Mouse (Mus musculus) MEL (cell line): ENCODE measurements around the gene Cops2. TPM values are rescaled to one million over a fixed set of nuclear protein-coding genes. Genes with fewer than 3 reads are reported as not detected.

Source experiments
- DNase-seq: peaks from one replicate; pipeline ENCODE4 v3.0.0; 2011; ENCODE audit warnings: low read depth, low spot score
- H3K27ac ChIP-seq: 2 replicates; pipeline ENCODE4 v1.5.1; 2012; ENCODE audit warnings: low read depth, mild to moderate bottlenecking, control low read depth, low read length, moderate library complexity; ENCODE audit not compliant: control insufficient read depth
- H3K27me3 ChIP-seq, 2 experiments: fragments of 150-350 bp in 1 of 2; sonication (generic) in 1 of 2; 2 replicates each; pipeline ENCODE4 v1.6.1; 2012; ENCODE audit warnings: low read length in 2 of 2, mild to moderate bottlenecking in 2 of 2, improper control_type of control experiment in 1 of 2, moderate library complexity in 1 of 2; ENCODE audit not compliant: insufficient read depth in 2 of 2, control insufficient read depth in 1 of 2
- H3K36me3 ChIP-seq, 2 experiments: 2 replicates each; pipeline ENCODE4 v1.6.1; 2012 to 2014; ENCODE audit warnings: low read length in 2 of 2, improper control_type of control experiment in 1 of 2, inconsistent platforms in 1 of 2, mild to moderate bottlenecking in 1 of 2; ENCODE audit not compliant: insufficient read depth in 2 of 2, control insufficient read depth in 1 of 2
- H3K4me1 ChIP-seq, 2 experiments: fragments of 150-350 bp in 1 of 2; sonication (generic) in 1 of 2; 2 replicates each; pipeline ENCODE4 v1.6.1; 2012; ENCODE audit warnings: low read length in 2 of 2, improper control_type of control experiment in 1 of 2, mild to moderate bottlenecking in 1 of 2; ENCODE audit not compliant: insufficient read depth in 2 of 2, control insufficient read depth in 1 of 2
- H3K4me3 ChIP-seq, 2 experiments: fragments of 150-350 bp in 1 of 2; sonication (generic) in 1 of 2; 2 replicates each; pipeline ENCODE4 v1.5.1; 2012; ENCODE audit warnings: low read depth in 2 of 2, low read length in 2 of 2, mild to moderate bottlenecking in 2 of 2, moderate library complexity in 2 of 2, control low read depth in 1 of 2, improper control_type of control experiment in 1 of 2; ENCODE audit not compliant: control insufficient read depth in 1 of 2, insufficient read depth in 1 of 2
- H3K79me2 ChIP-seq: 2 replicates; pipeline ENCODE4 v1.6.1; 2012; ENCODE audit warnings: mild to moderate bottlenecking, low read length, moderate library complexity; ENCODE audit not compliant: control insufficient read depth, poor library complexity, insufficient read depth
- H3K9ac ChIP-seq: 2 replicates; pipeline ENCODE4 v1.6.1; 2012; ENCODE audit warnings: low read depth, mild to moderate bottlenecking, control low read depth, low read length, moderate library complexity; ENCODE audit not compliant: control insufficient read depth, poor library complexity, severe bottlenecking
- H3K9me3 ChIP-seq: fragments of 150-350 bp; sonication (generic); replicated peaks from 2 replicates; pipeline ENCODE4 v1.6.1; 2012; ENCODE audit warnings: mild to moderate bottlenecking, low read length, improper control_type of control experiment, moderate library complexity; ENCODE audit not compliant: insufficient read depth
- BHLHE40 ChIP-seq: IDR thresholded peaks from 2 replicates; pipeline ENCODE4 v1.6.1; 2012; ENCODE audit warnings: low read depth, mild to moderate bottlenecking, inconsistent platforms, low read length, improper control_type of control experiment, borderline replicate concordance
- CHD1 ChIP-seq: IDR thresholded peaks from 2 replicates; pipeline ENCODE4 v1.6.1; 2012; ENCODE audit warnings: low read depth, mild to moderate bottlenecking, inconsistent platforms, low read length, improper control_type of control experiment
- CHD2 ChIP-seq: IDR thresholded peaks from 2 replicates; pipeline ENCODE4 v1.6.1; 2011; ENCODE audit warnings: low read length, improper control_type of control experiment
- CTCF ChIP-seq, 3 experiments: IDR thresholded peaks in 2 of 3; conservative IDR thresholded peaks in 1 of 3; 2 replicates each; pipeline ENCODE4 v1.5.1; 2011 to 2012; ENCODE audit warnings: low read length in 3 of 3, low read depth in 2 of 3, mild to moderate bottlenecking in 2 of 3, improper control_type of control experiment in 1 of 3, inconsistent platforms in 1 of 3, mixed read lengths in 1 of 3, moderate library complexity in 1 of 3; ENCODE audit not compliant: control insufficient read depth in 1 of 3, insufficient read depth in 1 of 3, poor library complexity in 1 of 3, severe bottlenecking in 1 of 3
- E2F4 ChIP-seq: IDR thresholded peaks from 2 replicates; pipeline ENCODE4 v1.6.1; 2011; ENCODE audit warnings: low read depth, low read length, improper control_type of control experiment, borderline replicate concordance
- EP300 ChIP-seq, 2 experiments: IDR thresholded peaks; 2 replicates each; pipeline ENCODE4 v1.6.1; 2011; ENCODE audit warnings: improper control_type of control experiment in 2 of 2, low read length in 2 of 2, low read depth in 1 of 2, mild to moderate bottlenecking in 1 of 2
- ETS1 ChIP-seq: IDR thresholded peaks from 2 replicates; pipeline ENCODE4 v1.6.1; 2012; ENCODE audit warnings: low read depth, mild to moderate bottlenecking, inconsistent platforms, low read length, improper control_type of control experiment, moderate library complexity
- GABPA ChIP-seq: IDR thresholded peaks from 2 replicates; pipeline ENCODE4 v1.6.1; 2012; ENCODE audit warnings: low read depth, mild to moderate bottlenecking, inconsistent platforms, low read length, improper control_type of control experiment, moderate library complexity
- MAFK ChIP-seq: IDR thresholded peaks from 2 replicates; pipeline ENCODE4 v1.6.1; 2011; ENCODE audit warnings: low read depth, mild to moderate bottlenecking, low read length, improper control_type of control experiment, borderline replicate concordance
- MAX ChIP-seq: IDR thresholded peaks from 2 replicates; pipeline ENCODE4 v1.6.1; 2011; ENCODE audit warnings: low read length, improper control_type of control experiment
- MAZ ChIP-seq: IDR thresholded peaks from 2 replicates; pipeline ENCODE4 v1.6.1; 2012; ENCODE audit warnings: low read depth, mild to moderate bottlenecking, inconsistent platforms, low read length, improper control_type of control experiment
- MYB ChIP-seq: IDR thresholded peaks from 2 replicates; pipeline ENCODE4 v1.6.1; 2011; ENCODE audit warnings: mild to moderate bottlenecking, low read depth, low read length, improper control_type of control experiment
- MYC ChIP-seq: IDR thresholded peaks from 2 replicates; pipeline ENCODE4 v1.6.1; 2011; ENCODE audit warnings: low read depth, mild to moderate bottlenecking, low read length, improper control_type of control experiment, moderate library complexity
- NELFE ChIP-seq: IDR thresholded peaks from 2 replicates; pipeline ENCODE4 v1.6.1; 2011; ENCODE audit warnings: low read depth, low read length, improper control_type of control experiment
- POLR2A ChIP-seq, 2 experiments: IDR thresholded peaks; 2 replicates each; pipeline ENCODE4 v1.6.1; 2011 to 2012; ENCODE audit warnings: low read length in 2 of 2, mild to moderate bottlenecking in 2 of 2, control low read depth in 1 of 2, improper control_type of control experiment in 1 of 2, low read depth in 1 of 2, moderate library complexity in 1 of 2; ENCODE audit not compliant: control insufficient read depth in 1 of 2, insufficient read depth in 1 of 2, poor library complexity in 1 of 2
- POLR2AphosphoS2 ChIP-seq: IDR thresholded peaks from 2 replicates; pipeline ENCODE4 v1.6.1; 2011; ENCODE audit warnings: low read length, improper control_type of control experiment
- POLR2AphosphoS5 ChIP-seq: IDR thresholded peaks from 2 replicates; pipeline ENCODE4 v1.6.1; 2012; ENCODE audit warnings: low read depth, borderline replicate concordance, mild to moderate bottlenecking, inconsistent platforms, low read length, moderate library complexity, mixed read lengths
- RAD21 ChIP-seq: IDR thresholded peaks from 2 replicates; pipeline ENCODE4 v1.6.1; 2011; ENCODE audit warnings: mild to moderate bottlenecking, low read depth, low read length, improper control_type of control experiment
- RCOR1 ChIP-seq: IDR thresholded peaks from 2 replicates; pipeline ENCODE4 v1.6.1; 2012; ENCODE audit warnings: low read depth, mild to moderate bottlenecking, inconsistent platforms, low read length, improper control_type of control experiment
- SIN3A ChIP-seq: IDR thresholded peaks from 2 replicates; pipeline ENCODE4 v1.6.1; 2012; ENCODE audit warnings: low read length, improper control_type of control experiment, inconsistent platforms
- TCF12 ChIP-seq: IDR thresholded peaks from 2 replicates; pipeline ENCODE4 v1.6.1; 2014; ENCODE audit warnings: low read depth, mild to moderate bottlenecking, inconsistent platforms, low read length, improper control_type of control experiment, moderate library complexity
- UBTF ChIP-seq: IDR thresholded peaks from 2 replicates; pipeline ENCODE4 v1.6.1; 2012; ENCODE audit warnings: low read depth, mild to moderate bottlenecking, inconsistent platforms, low read length, improper control_type of control experiment, moderate library complexity, borderline replicate concordance; ENCODE audit not compliant: insufficient read depth
- USF1 ChIP-seq: IDR thresholded peaks from 2 replicates; pipeline ENCODE4 v1.6.1; 2014; ENCODE audit warnings: low read depth, mild to moderate bottlenecking, inconsistent platforms, low read length, improper control_type of control experiment, moderate library complexity
- USF2 ChIP-seq, 2 experiments: IDR thresholded peaks; 2 replicates each; pipeline ENCODE4 v1.6.1; 2011 to 2012; ENCODE audit warnings: improper control_type of control experiment in 2 of 2, low read length in 2 of 2, borderline replicate concordance in 1 of 2, inconsistent platforms in 1 of 2, low read depth in 1 of 2, mild to moderate bottlenecking in 1 of 2; ENCODE audit not compliant: insufficient read depth in 1 of 2
- ZC3H11A ChIP-seq: IDR thresholded peaks from 2 replicates; pipeline ENCODE4 v1.6.1; 2012; ENCODE audit warnings: low read depth, mild to moderate bottlenecking, inconsistent platforms, low read length, improper control_type of control experiment
- ZMIZ1 ChIP-seq: IDR thresholded peaks from 2 replicates; pipeline ENCODE4 v1.6.1; 2012; ENCODE audit warnings: low read depth, mild to moderate bottlenecking, inconsistent platforms, low read length, improper control_type of control experiment, moderate library complexity
- ZNF384 ChIP-seq: IDR thresholded peaks from 2 replicates; pipeline ENCODE4 v1.6.1; 2012; ENCODE audit warnings: low read depth, mild to moderate bottlenecking, inconsistent platforms, low read length, improper control_type of control experiment
- polyA plus RNA-seq, 2 experiments: library from polyadenylated mRNA; stranded (reverse) in 1 of 2; unstranded in 1 of 2; fragments of >175 nt in 1 of 2; fragments of >200 nt in 1 of 2; gene quantifications; 2 replicates each; pipeline versions ENCODE4 v1.2.1 to v1.2.4; 2012; ENCODE audit warnings: low replicate concordance in 2 of 2, low read depth in 1 of 2; ENCODE audit not compliant: insufficient read length in 2 of 2, insufficient read depth in 1 of 2, missing spikeins in 1 of 2
- total RNA-seq: library from RNA; depleted of rRNA; stranded (reverse); fragments of 300-350 nt; gene quantifications from 2 replicates; pipeline ENCODE4 v1.2.3, GENCODE M21; 2012

Gene Cops2
- total and polyA plus RNA-seq, 3 experiments, result 65.3 to 131 (median 66.2) TPM

GRCm38 (mm10) chr2:125782719-125783109 lies 76.2 kb downstream of the Cops2 start, which contains the start of gene Secisbp2l (continued):
- TF ChIP-seq MAZ, result peak; percentile 97

- no peaks in the 10 kb centered on the region for H3K9me3 ChIP-seq
- H3K4me1 ChIP-seq, result peaks cover 2 to 5% of the 10 kb centered on the region in 2 experiments; a peak in 2 of 4 replicates
- peak; percentile 36 for DNase-seq
- H3K4me3 ChIP-seq, result peak overlapping the region; percentile 87 to 89
- TF ChIP-seq POLR2AphosphoS2 (no peak), ZNF384 (no peak), ZC3H11A (no peak), ZMIZ1 (no peak), UBTF (peak; percentile 99), SIN3A (0 out of 2 replicates have a peak, but pooled peaks have one; percentile 0), CTCF (IDR thresholded peaks at IDR 0.05 in 2 of 3, conservative IDR thresholded peaks at IDR 0.05 in 1 of 3; ENCODE audit: control insufficient read depth in 1 of 3, insufficient read depth in 1 of 3, low read depth in 2 of 3, low read length in 3 of 3, poor library complexity in 1 of 3, severe bottlenecking in 1 of 3) (no peak), RAD21 (no peak), POLR2AphosphoS5 (no peak), POLR2A (IDR thresholded peaks at IDR 0.05; ENCODE audit: control insufficient read depth in 1 of 2, insufficient read depth in 1 of 2, low read depth in 1 of 2, low read length in 2 of 2, poor library complexity in 1 of 2) (peak in 1 of 2 experiments; percentile 75; a peak in 2 of 4 replicates), MYC (no peak), MYB (no peak), TCF12 (no peak), CHD1 (no peak)
- H3K79me2 ChIP-seq, result peaks cover 12% of the 10 kb centered on the region
- 0 out of 2 replicates have a peak overlapping the region, but pooled peaks have one; percentile 2 for H3K27ac ChIP-seq
- peaks cover 0 to 14% of the 10 kb centered on the region in 2 experiments; a peak in 2 of 4 replicates for H3K36me3 ChIP-seq
- H3K9ac ChIP-seq, result peak overlapping the region; percentile 90
- H3K27me3 ChIP-seq, result no peaks in the 10 kb centered on the region
These were observed 76.8 kb downstream of the Cops2 start for GRCm38 (mm10) chr2:125781978-125782718.

GRCm38 (mm10) chr2:125781006-125781405 lies 77.9 kb downstream of the Cops2 start:
- H3K4me3 ChIP-seq, result no peak overlapping the region
- peaks cover 2 to 5% of the 10 kb centered on the region in 2 experiments; a peak in 2 of 4 replicates for H3K4me1 ChIP-seq
- H3K79me2 ChIP-seq, result peaks cover 12% of the 10 kb centered on the region
- H3K27me3 ChIP-seq, result no peaks in the 10 kb centered on the region
- no peak for DNase-seq
- no peak overlapping the region for H3K27ac ChIP-seq
- H3K36me3 ChIP-seq, result peaks cover 0 to 14% of the 10 kb centered on the region in 2 experiments; a peak in 2 of 4 replicates
- H3K9ac ChIP-seq, result no peak overlapping the region
- no peak for TF ChIP-seq ETS1
- TF ChIP-seq SIN3A, result no peak
- no peak for TF ChIP-seq MAX
- no peak for TF ChIP-seq NELFE
- TF ChIP-seq CHD2, result no peak
- TF ChIP-seq EP300 (IDR thresholded peaks at IDR 0.05; ENCODE audit: low read depth in 1 of 2, low read length in 2 of 2), result no peak
- TF ChIP-seq MAFK, result no peak
- TF ChIP-seq POLR2AphosphoS5, result no peak
- no peak for TF ChIP-seq MYC
- TF ChIP-seq USF1, result no peak
- TF ChIP-seq RCOR1, result no peak
- no peak for TF ChIP-seq ZNF384
- no peak for TF ChIP-seq E2F4
- no peak for TF ChIP-seq USF2 (IDR thresholded peaks at IDR 0.05; ENCODE audit: borderline replicate concordance in 1 of 2, insufficient read depth in 1 of 2, low read depth in 1 of 2, low read length in 2 of 2)
- TF ChIP-seq BHLHE40, result no peak
- no peak for TF ChIP-seq GABPA
- H3K9me3 ChIP-seq, result no peaks in the 10 kb centered on the region
